Mouse (Mus musculus) megakaryocyte, embryonic 14.5 days (primary cell): ENCODE data around the gene Ttyh1. TPM values are rescaled to one million over a fixed set of nuclear protein-coding genes. Genes with fewer than 3 reads are reported as not detected.

ENCODE experiments used
- H3K27me3 ChIP-seq: replicated peaks from 2 replicates; pipeline ENCODE3; 2012; ENCODE audit warnings: inconsistent platforms
- H3K36me3 ChIP-seq: replicated peaks from 2 replicates; pipeline ENCODE3; 2012; ENCODE audit warnings: low read length, inconsistent platforms, mixed read lengths
- H3K4me1 ChIP-seq: 2 replicates; pipeline ENCODE4 v1.6.1; 2012; ENCODE audit warnings: inconsistent platforms
- H3K4me3 ChIP-seq: replicated peaks from 2 replicates; pipeline ENCODE3; 2012; ENCODE audit warnings: moderate library complexity, mild to moderate bottlenecking, inconsistent platforms
- H3K9me3 ChIP-seq: 2 replicates; pipeline ENCODE4 v1.6.1; 2012; ENCODE audit warnings: inconsistent platforms
- FLI1 ChIP-seq: IDR thresholded peaks from 2 replicates; pipeline ENCODE4 v1.6.1; 2012; ENCODE audit warnings: low read length, inconsistent platforms, mixed read lengths
- GATA1 ChIP-seq: IDR thresholded peaks from 3 replicates; pipeline ENCODE4 v1.6.1; 2012; ENCODE audit warnings: mixed read lengths, low read length, inconsistent platforms, borderline replicate concordance
- polyA plus RNA-seq: library from polyadenylated mRNA; stranded (reverse); fragments of >175 nt; gene quantifications from 2 replicates; pipeline ENCODE4 v1.2.3, GENCODE M21; 2012; ENCODE audit warnings: low replicate concordance; ENCODE audit not compliant: insufficient read depth

Ttyh1 gene
- polyA plus RNA-seq, 1 experiment: not detected

DNA sequence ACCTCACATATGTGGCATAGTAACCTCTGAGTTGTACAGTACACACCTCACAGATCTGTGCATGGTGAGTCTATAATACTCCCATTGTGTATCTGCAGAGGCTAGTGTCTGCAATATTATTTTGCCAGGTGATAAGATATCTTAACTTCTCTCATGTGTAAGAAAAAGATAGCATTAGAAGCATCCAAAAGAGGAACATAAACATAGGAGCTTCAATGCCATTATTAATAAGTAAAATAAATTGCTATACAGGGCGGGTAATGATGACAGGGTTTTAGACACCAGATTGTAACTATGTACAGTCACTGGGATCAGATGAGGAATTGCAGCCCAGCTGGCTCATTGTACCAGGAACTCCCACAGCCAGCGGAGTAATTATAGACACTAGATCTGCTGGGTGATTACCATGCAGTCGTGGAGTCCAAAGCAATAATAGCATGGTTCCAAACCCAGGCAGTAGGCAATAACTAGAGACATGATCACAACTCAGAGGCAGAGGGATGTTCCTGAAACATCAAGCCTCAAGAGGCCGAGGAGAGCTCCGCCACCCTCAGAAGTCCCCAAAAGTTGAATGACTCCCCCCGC, 31.2 kb upstream of the Ttyh1 start:
- H3K36me3 ChIP-seq: no peaks in the 10 kb centered on the region
- peaks cover 40% of the 10 kb centered on the region for H3K4me1 ChIP-seq
- peaks cover 5% of the 10 kb centered on the region for H3K27me3 ChIP-seq
- TF ChIP-seq GATA1 (no peak), FLI1 (no peak)
- H3K9me3 ChIP-seq: no peaks in the 10 kb centered on the region
- no peak overlapping the region for H3K4me3 ChIP-seq

DNA sequence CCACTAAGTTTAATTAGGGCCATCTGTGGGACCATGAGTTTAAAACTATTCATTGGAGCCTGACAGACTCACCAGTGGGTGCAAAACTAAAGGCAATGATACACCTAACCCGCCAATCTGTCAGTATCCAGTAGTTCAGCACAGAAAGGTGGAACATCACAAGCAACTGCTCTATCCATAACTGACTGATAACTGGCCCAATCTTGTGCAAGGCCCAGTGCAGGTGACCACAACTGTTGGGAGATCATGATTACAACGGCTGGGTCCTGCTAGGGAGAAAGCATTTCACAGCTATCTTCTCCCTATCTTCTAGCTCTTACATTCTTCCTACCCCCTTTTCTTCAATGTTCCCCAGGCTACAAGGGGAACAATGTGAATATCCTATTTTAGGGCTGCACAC, 30.5 kb upstream of the Ttyh1 start:
- H3K4me3 ChIP-seq: no peak overlapping the region
- H3K27me3 ChIP-seq: peaks cover 5% of the 10 kb centered on the region
- TF ChIP-seq GATA1 (no peak), FLI1 (no peak)
- no peaks in the 10 kb centered on the region for H3K36me3 ChIP-seq
- peaks cover 33% of the 10 kb centered on the region for H3K4me1 ChIP-seq
- no peaks in the 10 kb centered on the region for H3K9me3 ChIP-seq

DNA sequence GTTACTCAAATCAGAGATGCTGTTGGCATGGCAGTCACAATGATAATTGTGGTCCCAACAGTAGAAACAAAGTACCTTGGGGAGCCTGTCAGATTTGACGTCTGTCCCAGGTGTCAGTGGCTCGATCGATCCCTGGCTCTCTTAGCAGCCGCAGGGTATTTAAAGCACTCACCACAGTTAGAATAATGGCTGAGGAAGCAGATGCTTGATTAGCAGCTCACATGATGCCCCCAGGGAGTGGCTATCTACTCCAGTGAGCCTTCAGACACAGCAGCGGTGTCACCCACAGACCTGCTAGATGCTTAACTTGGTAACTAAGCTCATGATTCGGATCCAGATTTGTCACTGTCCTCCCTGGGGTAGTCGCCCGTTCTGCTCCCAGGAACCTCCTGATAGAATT, 28.0 kb upstream of the Ttyh1 start:
- H3K4me3 ChIP-seq: no peak overlapping the region
- peaks cover 5% of the 10 kb centered on the region for H3K27me3 ChIP-seq
- no peaks in the 10 kb centered on the region for H3K36me3 ChIP-seq
- TF ChIP-seq FLI1 (no peak), GATA1 (no peak)
- peaks cover 24% of the 10 kb centered on the region for H3K4me1 ChIP-seq
- H3K9me3 ChIP-seq: 0 out of 2 replicates have a peak, but pooled peaks cover 5% of the 10 kb centered on the region

DNA sequence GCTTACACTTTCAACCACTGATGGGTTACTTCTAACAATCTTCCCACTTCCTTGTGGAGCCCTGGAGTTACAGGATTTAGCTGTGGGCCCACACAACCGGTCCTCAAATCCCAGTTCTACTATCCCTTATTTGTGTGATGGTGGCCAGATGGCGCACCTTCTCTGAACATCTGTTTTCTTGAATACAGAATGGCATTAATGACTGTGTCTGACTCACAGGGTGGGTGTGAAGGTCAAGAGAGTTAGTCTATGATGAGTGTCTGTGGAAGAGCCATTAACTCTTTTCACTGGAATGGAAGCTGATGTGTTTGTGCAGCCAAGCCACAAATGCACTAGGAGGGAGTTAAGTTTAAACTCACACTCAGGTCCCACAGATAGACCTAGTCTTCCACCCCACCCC, 20.9 kb upstream of the Ttyh1 start:
- Histone ChIP-seq H3K4me3 (no peak overlapping the region), H3K27me3 (peaks cover 10% of the 10 kb centered on the region), H3K4me1 (peaks cover 3% of the 10 kb centered on the region; the same call in 1 of the 2 replicates), H3K9me3 (0 out of 2 replicates have a peak, but pooled peaks cover 5% of the 10 kb centered on the region), H3K36me3 (no peaks in the 10 kb centered on the region)
- TF ChIP-seq FLI1 (no peak), GATA1 (no peak)

DNA sequence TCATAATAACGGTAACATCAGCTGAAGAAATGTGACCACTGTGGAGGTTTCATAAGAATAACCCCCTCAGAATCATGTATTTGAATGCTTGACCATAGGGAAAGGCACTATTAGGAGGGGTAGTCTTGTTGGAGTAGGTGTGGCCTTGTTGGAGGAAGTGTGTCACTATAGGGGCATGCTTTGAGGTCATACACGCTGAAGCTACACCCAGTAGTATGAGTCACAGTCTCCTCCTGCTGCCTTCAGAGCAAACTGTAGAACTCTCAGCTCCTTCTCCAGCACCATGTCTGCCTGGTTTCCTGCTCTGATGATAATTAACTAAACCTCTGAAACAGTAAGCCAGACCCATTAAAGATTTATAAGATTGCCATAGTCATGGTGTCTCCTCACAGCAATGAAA, 20.4 kb upstream of the Ttyh1 start:
- H3K36me3 ChIP-seq: no peaks in the 10 kb centered on the region
- H3K27me3 ChIP-seq: peaks cover 10% of the 10 kb centered on the region
- 0 out of 2 replicates have a peak, but pooled peaks cover 5% of the 10 kb centered on the region for H3K9me3 ChIP-seq
- peaks cover 3% of the 10 kb centered on the region; the same call in 1 of the 2 replicates for H3K4me1 ChIP-seq
- TF ChIP-seq FLI1 (no peak), GATA1 (no peak)
- no peak overlapping the region for H3K4me3 ChIP-seq

DNA sequence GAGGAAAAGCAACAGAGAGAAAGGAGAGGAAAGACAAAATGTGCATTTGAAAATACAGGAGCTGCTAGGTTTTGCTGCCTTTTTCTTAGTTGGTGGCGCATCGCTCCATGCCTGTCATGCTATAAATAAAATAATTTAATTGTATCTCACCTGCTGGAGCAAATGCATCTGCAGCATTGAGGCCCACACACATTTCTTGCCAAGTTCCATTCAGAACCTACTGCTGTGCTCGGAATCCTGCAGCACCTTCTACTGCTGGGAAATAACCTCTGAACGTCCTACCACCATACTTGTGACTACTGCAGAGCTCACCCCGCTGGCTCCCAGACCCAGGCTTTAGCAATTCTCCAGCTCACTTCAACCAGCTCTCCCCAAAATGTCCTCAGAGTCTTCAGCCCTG, 18.1 kb upstream of the Ttyh1 start:
- TF ChIP-seq GATA1: no peak
- TF ChIP-seq FLI1: no peak
- Histone ChIP-seq H3K27me3 (peaks cover 11% of the 10 kb centered on the region), H3K4me1 (peaks cover 3% of the 10 kb centered on the region; the same call in 1 of the 2 replicates), H3K36me3 (no peaks in the 10 kb centered on the region), H3K4me3 (no peak overlapping the region), H3K9me3 (no peaks in the 10 kb centered on the region)

DNA sequence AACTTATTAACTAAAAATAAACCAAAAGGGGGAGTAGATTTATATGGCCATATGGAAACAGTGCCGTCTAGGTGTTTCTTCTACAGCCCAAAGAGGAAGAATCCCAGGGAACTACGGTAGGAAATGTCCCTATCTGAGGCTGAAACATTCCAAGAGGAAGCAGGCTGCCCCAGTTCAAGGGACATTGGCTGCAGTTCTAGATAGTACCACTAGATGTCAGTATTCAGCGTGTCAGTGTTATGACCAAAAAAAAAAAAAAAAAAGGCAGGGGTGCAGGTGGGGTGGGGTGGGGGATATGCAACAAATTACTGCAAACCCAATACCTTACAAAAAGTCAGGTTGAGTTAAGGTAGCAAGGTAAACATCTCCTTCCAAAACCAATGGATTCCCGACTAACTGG, 15.8 kb upstream of the Ttyh1 start:
- Histone ChIP-seq H3K9me3 (no peaks in the 10 kb centered on the region), H3K4me3 (no peak overlapping the region), H3K27me3 (peaks cover 24% of the 10 kb centered on the region)

DNA sequence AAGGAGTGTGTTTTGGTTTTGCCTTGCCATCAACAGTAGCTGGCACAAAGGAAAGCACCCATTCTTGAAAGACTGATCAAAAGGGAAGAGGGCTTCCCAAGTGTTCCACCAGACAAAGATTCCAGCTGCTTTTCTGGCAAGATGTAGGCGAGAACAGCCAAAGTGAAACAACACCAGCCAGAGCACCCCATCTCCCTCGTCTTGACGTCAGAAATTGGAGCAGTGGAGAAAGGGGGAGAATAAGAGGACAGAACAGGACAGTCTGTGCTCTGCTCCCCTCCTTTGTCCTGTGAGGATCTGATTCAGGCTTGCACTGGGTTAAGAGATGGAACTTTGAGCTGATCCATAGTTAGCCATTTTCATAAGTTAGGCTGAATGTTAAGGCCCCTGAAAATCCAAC, 7.4 kb upstream of the Ttyh1 start:
- no peak overlapping the region for H3K4me3 ChIP-seq
- TF ChIP-seq FLI1 (no peak), GATA1 (no peak)
- H3K9me3 ChIP-seq: no peaks in the 10 kb centered on the region
- no peaks in the 10 kb centered on the region for H3K36me3 ChIP-seq
- H3K27me3 ChIP-seq: peaks cover 36% of the 10 kb centered on the region
- H3K4me1 ChIP-seq: peaks cover 11% of the 10 kb centered on the region; the same call in 1 of the 2 replicates

More for the DNA sequence above, 15.8 kb upstream of the Ttyh1 start:
- peaks cover 3% of the 10 kb centered on the region; the same call in 1 of the 2 replicates for H3K4me1 ChIP-seq
- TF ChIP-seq FLI1 (no peak), GATA1 (no peak)
- H3K36me3 ChIP-seq: no peaks in the 10 kb centered on the region

DNA sequence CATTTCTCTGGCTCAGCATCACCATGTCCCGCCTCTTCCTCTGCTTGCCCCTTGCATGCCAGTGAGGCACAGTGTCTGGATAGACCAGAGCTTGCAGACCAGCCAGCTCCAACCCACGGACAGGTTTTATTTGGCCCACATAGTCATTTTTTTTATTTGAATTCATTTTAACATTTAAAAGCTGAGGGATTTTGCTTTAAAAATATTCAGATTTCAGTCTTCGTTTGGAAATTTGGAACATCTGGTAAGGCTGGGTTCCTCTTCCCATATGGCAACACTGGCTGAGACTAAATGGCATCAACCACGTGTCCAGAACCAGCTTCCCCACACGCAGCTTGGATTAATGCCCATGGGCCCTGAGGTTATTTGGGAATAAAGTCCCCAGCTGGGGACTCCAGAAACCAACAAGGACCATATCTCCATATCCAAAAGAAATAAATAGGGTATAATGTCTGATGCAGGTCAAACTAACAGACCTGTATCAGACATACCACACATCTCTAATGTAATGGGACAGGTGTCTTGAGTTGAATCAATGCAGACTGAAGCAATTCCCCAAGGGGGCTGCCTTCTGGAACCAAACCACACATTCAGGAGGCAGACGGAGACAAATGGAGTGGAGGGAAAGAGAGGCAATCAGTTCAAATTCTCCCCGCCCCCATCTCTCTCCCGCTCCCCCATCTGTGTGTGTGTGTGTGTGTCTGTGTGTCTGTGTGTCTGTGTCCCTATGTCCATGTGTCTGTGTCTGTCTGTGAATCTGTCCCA, 2.0 kb upstream of the Ttyh1 start:
- Histone ChIP-seq H3K27me3 (peaks cover 63% of the 10 kb centered on the region), H3K4me1 (peaks cover 13% of the 10 kb centered on the region), H3K36me3 (no peaks in the 10 kb centered on the region), H3K9me3 (peaks cover 3% of the 10 kb centered on the region; the same call in 1 of the 2 replicates), H3K4me3 (no peak overlapping the region)
- no peak for TF ChIP-seq GATA1
- TF ChIP-seq FLI1: no peak

DNA sequence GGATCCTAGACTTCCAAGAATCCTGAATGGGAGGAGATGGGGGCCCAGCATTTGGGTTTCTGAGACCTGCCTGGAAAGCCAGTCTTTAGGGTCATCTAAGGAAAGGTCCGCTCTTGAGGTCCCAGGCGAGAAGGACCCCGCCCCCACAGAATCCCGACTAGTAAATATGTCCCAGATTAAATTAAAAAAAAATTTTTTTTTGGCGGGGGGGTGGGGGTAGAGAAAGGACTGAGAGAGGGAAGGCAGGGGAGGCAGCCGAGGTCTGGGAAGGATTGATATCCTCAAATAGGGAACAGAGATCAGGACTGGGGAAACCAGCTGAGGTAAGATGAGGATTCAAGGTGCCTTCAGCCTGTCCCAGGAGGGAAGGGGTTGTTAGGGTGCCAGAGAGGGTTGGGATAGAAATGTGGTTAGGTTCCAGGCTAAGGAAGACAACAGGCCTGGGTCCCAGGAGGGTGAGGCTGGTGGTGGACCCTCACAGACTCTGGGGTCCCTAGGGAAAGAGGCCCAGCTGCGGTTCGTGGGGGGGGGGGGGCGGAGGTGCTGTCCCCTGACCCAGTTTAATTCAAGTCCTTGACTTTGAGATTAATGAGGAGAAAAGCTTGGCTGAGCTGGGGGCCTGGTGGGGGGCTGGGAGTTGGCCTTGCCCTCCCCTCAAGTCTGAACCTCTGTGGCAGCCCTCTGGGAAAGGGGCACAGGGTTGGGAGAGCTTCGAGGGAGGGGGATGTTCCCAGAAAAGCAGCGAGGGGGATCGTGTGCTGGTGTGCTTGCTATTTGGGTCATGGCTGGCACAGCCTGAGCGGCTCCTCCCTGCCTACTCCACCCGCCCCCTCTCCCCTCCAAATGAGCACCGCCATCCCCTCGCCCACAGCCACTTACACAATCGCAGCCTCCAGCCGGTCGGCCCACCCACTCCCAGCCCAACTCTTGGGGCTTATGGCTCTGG, 1.0 kb downstream of the Ttyh1 start:
- no peaks in the 10 kb centered on the region for H3K36me3 ChIP-seq
- H3K4me3 ChIP-seq: no peak overlapping the region
- no peak for TF ChIP-seq GATA1
- no peak for TF ChIP-seq FLI1
- peaks cover 3% of the 10 kb centered on the region; the same call in 1 of the 2 replicates for H3K9me3 ChIP-seq
- peaks cover 19% of the 10 kb centered on the region for H3K4me1 ChIP-seq
- peaks cover 84% of the 10 kb centered on the region for H3K27me3 ChIP-seq
